Mouse (Mus musculus) large intestine, adult 2 months (tissue): ENCODE measurements around the gene Trim65. TPM values are rescaled to one million over a fixed set of nuclear protein-coding genes. Genes with fewer than 3 reads are reported as not detected.
"Not testable (repeated sequence)": the region's sequence is repeated elsewhere in the genome, so short reads cannot be mapped to it uniquely, and the experiment has no call there.

Experiments used
- DNase-seq: peaks from one replicate; pipeline ENCODE4 v3.0.0-alpha.2; 2012; ENCODE audit warnings: low read depth, low spot score
- WGBS: fragments of 180-500 bp; shearing (Covaris S2); methylation state at CpG from one replicate; pipeline ENCODE4 v1.1.7; 2018; 5-methylcytosine and 5-hydroxymethylcytosine counted together
- polyA plus RNA-seq: library from polyadenylated mRNA; depleted of rRNA; stranded (reverse); fragments of >200 nt; gene quantifications from 2 replicates; pipeline ENCODE4 v1.2.3, GENCODE M21; 2012

The Trim65 gene
- polyA plus RNA-seq, 1 experiment: 11.1 TPM

GRCm38 (mm10) chr11:116142211-116142991 lies 11.5 kb upstream of the Trim65 start:
- no peak for DNase-seq
- WGBS: 75% methylated on average over 10 of the region's 10 CpGs

DNA sequence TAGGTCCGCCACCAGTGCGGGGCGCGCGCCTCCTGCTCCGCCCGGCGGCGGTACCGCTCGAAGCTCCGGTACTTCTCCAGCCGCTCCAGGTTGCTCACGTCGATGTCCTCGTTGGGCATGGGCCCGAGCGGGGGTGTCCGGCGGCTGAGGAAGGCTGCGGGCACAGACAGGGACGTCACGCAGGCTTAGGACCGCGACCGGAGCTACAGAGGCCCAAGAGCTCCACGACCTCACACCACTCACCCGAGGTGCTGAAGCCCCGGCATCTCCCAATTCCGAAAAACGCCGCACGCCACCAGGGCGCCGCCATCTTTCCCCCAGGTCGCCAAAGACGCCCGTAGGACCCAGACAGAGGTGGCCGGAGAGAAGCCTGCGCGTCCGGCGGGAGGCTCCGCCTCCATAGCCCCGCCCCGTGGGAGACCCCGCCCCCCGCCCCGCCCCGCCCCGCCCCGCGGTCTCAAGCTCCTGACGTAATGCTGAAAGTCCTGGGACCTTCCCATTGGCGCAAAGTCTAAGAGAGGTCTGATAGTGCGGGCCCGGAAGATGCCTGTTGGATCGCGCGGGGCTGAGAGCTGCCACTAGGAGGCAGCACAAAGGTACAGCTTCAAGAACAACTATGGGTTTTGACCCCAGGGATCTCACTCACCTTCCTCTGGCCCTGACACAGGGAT lies 7.7 kb upstream of the Trim65 start, which contains the start of gene Mrpl38:
Mrpl38 (minus strand) TSS at position 401 of the 671 bp plus-strand sequence.
- peak; percentile 84 for DNase-seq
- under 1% methylated on average over 60 of the region's 60 CpGs for WGBS

GRCm38 (mm10) chr11:116138096-116138467 lies 7.2 kb upstream of the Trim65 start:
- WGBS: under 1% methylated on average over 20 of the region's 20 CpGs

DNA sequence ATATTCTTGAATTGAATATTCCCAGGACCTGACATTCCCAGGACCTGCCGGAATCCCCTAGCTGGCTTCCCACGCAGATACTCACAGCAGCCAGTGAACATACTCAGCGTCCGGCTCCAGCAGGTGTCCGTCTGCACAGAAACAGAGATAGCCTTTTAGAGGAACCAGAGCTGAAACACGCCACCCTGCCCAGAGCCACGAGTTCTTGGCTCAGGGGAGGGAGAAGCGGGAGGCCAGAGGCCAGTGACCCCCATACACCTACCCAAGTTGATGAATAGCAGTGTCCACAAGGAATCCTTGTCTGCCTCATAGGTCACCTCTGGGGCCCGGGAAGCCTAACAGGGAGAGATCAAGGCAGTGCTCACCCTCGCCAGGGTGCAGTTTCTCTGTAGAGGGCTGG lies 3.2 kb upstream of the Trim65 start:
- DNase-seq: no peak
- WGBS: 91% methylated on average over 10 of the region's 10 CpGs

More at GRCm38 (mm10) chr11:116138096-116138467, 7.2 kb upstream of the Trim65 start:
- DNase-seq: no peak

GRCm38 (mm10) chr11:116133497-116133896 lies 2.6 kb upstream of the Trim65 start:
- no peak for DNase-seq
- 70% methylated on average over 5 of the region's 5 CpGs for WGBS

DNA sequence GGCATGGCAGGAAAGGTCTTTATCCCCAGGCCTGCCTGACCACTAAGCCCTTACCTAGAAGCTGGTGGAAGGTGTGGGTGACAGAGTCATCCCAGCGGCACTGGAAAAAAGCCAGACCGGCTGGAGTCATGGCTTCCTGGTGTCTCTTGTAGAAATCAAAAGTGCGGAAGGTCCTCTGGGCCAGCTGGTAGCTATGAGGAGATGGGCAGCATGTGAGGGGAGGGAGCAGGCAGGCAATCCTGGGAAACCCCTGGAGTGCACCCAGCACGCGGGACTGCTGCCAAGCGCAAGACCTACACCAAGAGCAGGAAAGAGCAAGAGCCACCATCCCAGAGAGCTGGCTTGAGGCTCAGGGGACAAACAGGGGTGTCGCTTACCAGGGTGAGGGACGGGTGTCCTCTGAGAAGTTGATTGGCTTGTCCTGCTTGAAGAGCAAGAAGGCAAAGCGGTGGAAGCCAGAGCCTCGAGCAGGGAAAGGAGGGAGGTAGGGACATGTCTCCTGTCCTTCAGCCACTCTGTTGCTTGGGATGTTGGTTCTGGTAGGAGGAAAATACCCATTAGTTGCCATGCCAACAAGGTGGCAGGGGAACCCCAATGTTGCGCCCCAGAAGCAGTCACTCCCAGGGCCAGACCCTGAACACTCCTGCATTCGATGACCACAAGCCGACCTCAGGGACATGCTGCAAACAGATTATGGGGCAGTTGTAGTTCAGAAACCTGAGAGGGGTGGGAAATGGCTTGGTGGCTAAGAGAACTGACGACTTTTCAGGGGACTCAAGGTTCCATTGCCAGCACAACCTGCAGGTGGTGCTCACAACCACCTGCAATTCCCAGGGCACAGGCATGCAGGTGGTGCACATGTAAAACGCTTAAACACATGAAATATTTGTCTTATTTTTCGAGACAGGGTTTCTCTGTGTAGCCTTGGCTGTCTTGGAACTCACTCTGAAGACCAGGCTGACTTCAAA lies 1.7 kb upstream of the Trim65 start:
- no peak for DNase-seq
- WGBS: 74% methylated on average over 16 of the region's 16 CpGs

- DNase-seq: no peak
- WGBS: 75% methylated on average over 15 of the region's 15 CpGs
Measured at GRCm38 (mm10) chr11:116131349-116132170, 632 bp upstream of the Trim65 start.

GRCm38 (mm10) chr11:116129993-116130487 lies 888 bp downstream of the Trim65 start:
- no peak for DNase-seq
- 34% methylated on average over 8 of the region's 8 CpGs for WGBS

GRCm38 (mm10) chr11:116129091-116129790 lies 1.7 kb downstream of the Trim65 start:
- WGBS: 84% methylated on average over 9 of the region's 9 CpGs
- DNase-seq: no peak

DNA sequence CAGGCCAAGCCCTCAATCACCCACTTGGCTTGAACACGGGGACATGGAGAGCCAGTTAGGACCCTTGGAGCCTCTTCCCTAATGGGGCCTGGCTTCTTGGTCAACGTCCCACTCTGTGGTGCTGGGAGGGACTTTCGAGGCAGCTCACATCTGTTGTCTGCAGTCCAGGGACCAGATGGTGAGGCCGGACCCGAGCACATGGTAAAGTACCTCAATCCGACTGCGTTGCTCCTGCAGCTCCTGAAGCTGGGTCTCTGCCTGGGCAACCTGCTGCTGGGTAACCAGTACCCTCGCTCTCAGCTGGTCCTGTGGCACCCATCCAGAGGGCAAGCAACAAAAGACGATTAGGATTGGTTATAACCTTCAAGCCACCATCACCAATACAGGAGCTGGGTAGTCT lies 2.9 kb downstream of the Trim65 start:
- no peak for DNase-seq
- 80% methylated on average over 9 of the region's 9 CpGs for WGBS

DNA sequence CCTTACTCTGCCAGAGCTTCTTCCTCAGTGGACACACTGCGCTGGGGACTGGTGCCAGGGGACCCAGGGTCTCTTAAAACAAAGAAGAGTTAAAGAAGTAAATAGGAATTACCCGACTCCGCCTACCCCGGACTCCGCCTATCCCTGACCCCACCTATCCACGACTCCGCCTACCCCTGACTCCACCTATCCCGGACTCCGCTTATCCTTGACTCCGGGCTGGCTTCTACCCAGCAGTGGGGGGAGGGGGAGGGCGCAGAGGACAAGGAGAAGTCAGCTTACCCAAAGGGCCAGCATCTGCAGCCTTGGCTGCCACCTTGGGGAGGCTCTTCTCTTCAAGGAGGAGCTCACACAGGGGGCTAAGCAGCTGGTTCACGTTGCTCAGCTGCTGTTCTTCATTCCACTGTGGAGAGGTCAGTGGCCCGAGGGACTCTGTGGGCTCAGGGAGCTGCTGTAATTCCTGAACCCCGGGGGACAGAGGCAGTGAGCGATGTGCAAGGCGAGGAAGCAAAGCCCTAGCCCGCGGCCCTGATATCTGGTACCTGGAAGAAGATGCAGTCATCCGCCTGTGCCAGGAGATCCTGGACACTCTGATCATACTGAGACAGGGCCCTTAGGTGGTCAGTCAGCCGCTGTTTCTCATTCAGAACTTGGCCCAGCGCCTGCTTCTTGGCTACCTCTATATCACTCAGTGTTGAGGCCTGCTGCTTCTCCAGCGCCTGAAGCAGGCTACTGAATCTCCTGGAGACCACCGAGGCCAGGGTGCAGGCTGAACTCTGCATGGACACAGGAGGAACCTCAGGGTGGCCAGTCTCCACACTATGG lies 3.6 kb downstream of the Trim65 start, which contains the start of gene Trim47:
Trim47 (minus strand) TSS at position 55 of the 825 bp plus-strand sequence.
- no peak for DNase-seq
- 54% methylated on average over 23 of the region's 23 CpGs for WGBS

GRCm38 (mm10) chr11:116126261-116126660 lies 4.7 kb downstream of the Trim65 start:
- DNase-seq: no peak
- WGBS: 97% methylated on average over 15 of the region's 15 CpGs

- 84% methylated on average over 8 of the region's 8 CpGs for WGBS
- not testable (repeated sequence) for DNase-seq
Measured at GRCm38 (mm10) chr11:116121731-116122245, 9.1 kb downstream of the Trim65 start.

- DNase-seq: no peak
Measured at GRCm38 (mm10) chr11:116117819-116118218, 13.1 kb downstream of the Trim65 start.

DNA sequence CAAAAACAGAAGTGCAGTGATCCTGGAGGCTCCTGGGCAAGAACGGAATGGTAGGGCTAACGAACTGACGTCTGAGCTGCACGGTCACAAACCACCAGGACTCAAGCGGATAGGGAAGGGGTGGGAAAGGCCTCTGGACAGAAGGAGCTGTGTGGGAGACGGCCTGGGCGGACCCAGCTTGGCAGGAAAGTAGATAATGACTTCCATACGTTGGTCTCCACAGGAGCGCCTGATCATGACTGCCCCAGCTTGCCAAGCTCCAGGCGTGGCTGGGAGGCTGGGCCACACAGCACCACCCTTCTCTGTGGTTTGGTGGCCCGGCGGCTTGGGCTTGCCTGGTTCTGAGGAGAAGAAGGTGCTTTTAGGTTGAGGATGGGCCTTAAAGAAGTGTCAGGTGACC lies 13.7 kb downstream of the Trim65 start:
- WGBS: 82% methylated on average over 12 of the region's 12 CpGs
- DNase-seq: no peak

- WGBS: 92% methylated on average over 19 of the region's 19 CpGs
Measured at GRCm38 (mm10) chr11:116111611-116112203, 19.2 kb downstream of the Trim65 start.

DNA sequence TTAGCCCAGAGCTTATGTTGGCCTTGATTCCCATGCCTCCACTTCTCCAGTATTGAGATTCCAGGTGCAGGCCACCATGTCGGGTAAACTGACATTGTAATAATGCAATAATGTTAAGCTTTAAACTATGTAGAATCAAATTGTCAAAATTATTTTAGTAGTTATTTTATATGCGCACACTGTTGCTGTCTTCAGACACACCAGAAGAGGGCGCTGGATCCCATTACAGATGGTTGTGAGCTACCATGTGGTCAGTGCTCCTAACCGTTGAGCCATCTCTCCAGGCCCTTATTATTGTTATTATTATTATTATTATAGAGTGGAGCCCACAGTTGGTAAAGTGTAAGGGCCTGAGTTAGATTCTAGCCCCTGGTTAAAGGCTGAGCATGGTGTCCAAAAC lies 19.9 kb downstream of the Trim65 start:
- no peak for DNase-seq
- 86% methylated on average over 4 of the region's 4 CpGs for WGBS

More at GRCm38 (mm10) chr11:116111611-116112203, 19.2 kb downstream of the Trim65 start:
- no peak for DNase-seq
